Mouse (Mus musculus) megakaryocyte, embryonic 14.5 days (primary cell): ENCODE measurements around the gene 1700025G04Rik.

Experiments used
- FLI1 ChIP-seq: IDR thresholded peaks from 2 replicates; pipeline ENCODE4 v1.6.1; 2012; ENCODE audit warnings: low read length, inconsistent platforms, mixed read lengths
- GATA1 ChIP-seq: IDR thresholded peaks from 3 replicates; pipeline ENCODE4 v1.6.1; 2012; ENCODE audit warnings: mixed read lengths, low read length, inconsistent platforms, borderline replicate concordance

DNA sequence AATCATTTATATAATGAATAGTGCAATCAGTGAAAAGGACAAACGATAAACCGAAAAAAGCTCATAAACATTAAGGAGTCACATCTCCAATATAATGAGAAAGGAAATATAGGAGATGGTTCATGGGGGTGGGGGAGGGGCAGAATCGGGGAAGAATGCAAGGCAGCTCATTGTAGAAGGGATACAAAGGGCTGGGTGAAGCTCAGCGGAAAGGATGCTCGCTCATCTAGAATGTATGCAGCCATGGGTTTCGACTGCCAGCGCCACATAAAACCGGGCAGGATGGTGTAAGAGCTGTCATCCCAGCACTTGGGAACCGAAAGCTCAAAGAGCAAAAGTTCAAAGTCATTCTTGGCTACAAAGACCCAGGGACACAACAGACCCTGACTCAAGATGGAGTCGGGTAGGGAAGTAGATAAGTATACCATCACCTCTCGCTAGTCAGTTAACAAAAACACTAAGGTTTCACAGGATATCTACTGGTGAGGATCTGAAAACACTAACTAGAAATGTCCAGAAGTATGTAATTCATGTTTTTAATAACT lies 12.7 kb downstream of the 1700025G04Rik start:
- TF ChIP-seq GATA1 (no peak), FLI1 (no peak)
